Comparison of ENCODE assay signal across 23 mouse cellular contexts in genomic region chr3:45386512-45386911, GRCm38 (mm10). TPM values are rescaled to one million over a fixed set of nuclear protein-coding genes. Genes with fewer than 3 reads are reported as not detected.
DNase-seq lines count a peak whose midpoint lies in the region; ATAC-seq and TF ChIP-seq lines count a peak whose summit lies in the region.
"Had no signal": no experiment of that assay in that cellular context is flagged by ENCODE, and none has a peak within 500 bp of the region (broad histone marks: within the 10 kb centered on the region; RNA-seq: fewer than 3 reads in every experiment).

No protein-coding gene starts in this region.

- H3K4me1 ChIP-seq in hindbrain, embryonic 15.5 days (replicated peaks): peaks cover 22% of the 10 kb centered on the region
- peaks cover 9% of the 10 kb centered on the region; the same call in 1 of the 2 replicates for H3K4me1 ChIP-seq in hindbrain, embryonic 10.5 days (replicated peaks)
- no peaks in the 10 kb centered on the region for H3K4me1 ChIP-seq in MEL (ENCODE audit: control insufficient read depth in 1 of 2, insufficient read depth in 2 of 2, low read length in 2 of 2)
- no peaks in the 10 kb centered on the region for H3K4me1 ChIP-seq in hindbrain, postnatal 0 days (ENCODE audit: insufficient read depth, low read length)
- H3K4me1 ChIP-seq: heart, embryonic 12.5 days; megakaryocyte, embryonic 14.5 days had no signal

- no peak for TF ChIP-seq CTCF in MEL (IDR thresholded peaks at IDR 0.05 in 2 of 3, conservative IDR thresholded peaks at IDR 0.05 in 1 of 3; ENCODE audit: control insufficient read depth in 1 of 3, insufficient read depth in 1 of 3, low read depth in 2 of 3, low read length in 3 of 3, poor library complexity in 1 of 3, severe bottlenecking in 1 of 3)
- no peak for TF ChIP-seq CTCF in hindbrain, postnatal 0 days (IDR thresholded peaks at IDR 0.05; ENCODE audit: low read depth)

- no peak for TF ChIP-seq POLR2A in MEL (IDR thresholded peaks at IDR 0.05; ENCODE audit: control insufficient read depth in 1 of 2, insufficient read depth in 1 of 2, low read depth in 1 of 2, low read length in 2 of 2, poor library complexity in 1 of 2)

- H3K36me3 ChIP-seq in hindbrain, embryonic 15.5 days: no peaks in the 10 kb centered on the region
- no peaks in the 10 kb centered on the region for H3K36me3 ChIP-seq in hindbrain, embryonic 10.5 days
- H3K36me3 ChIP-seq in MEL (ENCODE audit: control insufficient read depth in 1 of 2, insufficient read depth in 2 of 2, low read length in 2 of 2): no peaks in the 10 kb centered on the region
- no peaks in the 10 kb centered on the region for H3K36me3 ChIP-seq in hindbrain, postnatal 0 days (ENCODE audit: insufficient read depth, low read length)
- H3K36me3 ChIP-seq: heart, embryonic 12.5 days had no signal

- 0 out of 2 replicates have a peak overlapping the region, but pooled peaks have one; percentile 4 for H3K27ac ChIP-seq in hindbrain, embryonic 15.5 days (replicated peaks)
- no peak overlapping the region for H3K27ac ChIP-seq in hindbrain, embryonic 10.5 days
- no peak overlapping the region for H3K27ac ChIP-seq in MEL (ENCODE audit: control insufficient read depth, low read depth, low read length)
- H3K27ac ChIP-seq in hindbrain, postnatal 0 days: no peak overlapping the region
- H3K27ac ChIP-seq: gastrocnemius, adult 2 months had no signal

- H3K4me3 ChIP-seq in hindbrain, embryonic 15.5 days: peak overlapping the region; percentile 17
- H3K4me3 ChIP-seq in hindbrain, embryonic 10.5 days: no peak overlapping the region
- no peak overlapping the region for H3K4me3 ChIP-seq in MEL (ENCODE audit: control insufficient read depth in 1 of 2, insufficient read depth in 1 of 2, low read depth in 2 of 2, low read length in 2 of 2)
- H3K4me3 ChIP-seq in hindbrain, postnatal 0 days (ENCODE audit: low read length): peak overlapping the region; percentile 2; the same call in 1 of the 2 replicates
- H3K4me3 ChIP-seq: gastrocnemius, adult 2 months; heart, embryonic 12.5 days; megakaryocyte, embryonic 14.5 days; myocyte had no signal

- no peak for DNase-seq in hindbrain, embryonic 10.5 days (ENCODE audit: low spot score)
- DNase-seq in 416B (ENCODE audit: low read depth): peak; percentile 92
- no peak for DNase-seq in MEL (ENCODE audit: low read depth, low spot score)
- peak; percentile 30 for DNase-seq in hindbrain, postnatal 0 days (ENCODE audit: low spot score)
- no peak for DNase-seq in spleen, postnatal 36 days (ENCODE audit: low spot score in 2 of 2)
- no peak for DNase-seq in embryo, embryonic 11 days
- no peak for DNase-seq in spleen, adult 12 weeks (ENCODE audit: low spot score)
- DNase-seq: adrenal gland, adult 8-10 months; gastrocnemius, adult 2 months; heart, postnatal 14 days; kidney, adult 2 months; kidney, postnatal 10 days; left cerebral cortex, postnatal 4 days; lung, adult 18-20 months; right cerebral cortex, adult 18-20 months; thymus, postnatal 25 days had no signal

- no peaks in the 10 kb centered on the region for H3K79me2 ChIP-seq in MEL (ENCODE audit: control insufficient read depth, insufficient read depth, low read length, poor library complexity)

- H3K9me3 ChIP-seq in hindbrain, embryonic 15.5 days: no peaks in the 10 kb centered on the region
- H3K9me3 ChIP-seq in hindbrain, embryonic 10.5 days: no peaks in the 10 kb centered on the region
- H3K9me3 ChIP-seq in MEL (replicated peaks; ENCODE audit: insufficient read depth, low read length): no peaks in the 10 kb centered on the region
- no peaks in the 10 kb centered on the region for H3K9me3 ChIP-seq in hindbrain, postnatal 0 days (ENCODE audit: low read length)
- H3K9me3 ChIP-seq: heart, embryonic 12.5 days had no signal

- peak overlapping the region; percentile 45 for H3K4me2 ChIP-seq in hindbrain, embryonic 15.5 days
- peak overlapping the region; percentile 50 for H3K4me2 ChIP-seq in hindbrain, postnatal 0 days (ENCODE audit: low read depth, low read length)
- H3K4me2 ChIP-seq: heart, embryonic 12.5 days had no signal

- WGBS in hindbrain, embryonic 15.5 days: 54% methylated on average over 2 of the region's 2 CpGs
- 72% methylated on average over 2 of the region's 2 CpGs for WGBS in hindbrain, embryonic 10.5 days
- 34% methylated on average over 2 of the region's 2 CpGs for WGBS in hindbrain, postnatal 0 days

- TF ChIP-seq EP300 in MEL (IDR thresholded peaks at IDR 0.05; ENCODE audit: low read depth in 1 of 2, low read length in 2 of 2): peak in 1 of 2 experiments; percentile 8; a peak in 1 of 4 replicates

- no peak for TF ChIP-seq RAD21 in MEL (IDR thresholded peaks at IDR 0.05; ENCODE audit: low read depth, low read length)

- no peaks in the 10 kb centered on the region for H3K27me3 ChIP-seq in hindbrain, embryonic 15.5 days
- H3K27me3 ChIP-seq in hindbrain, embryonic 10.5 days (ENCODE audit: insufficient read depth, poor library complexity, severe bottlenecking): peaks cover 14% of the 10 kb centered on the region
- H3K27me3 ChIP-seq in MEL (ENCODE audit: control insufficient read depth in 1 of 2, insufficient read depth in 2 of 2, low read length in 2 of 2): no peaks in the 10 kb centered on the region
- H3K27me3 ChIP-seq in hindbrain, postnatal 0 days (ENCODE audit: insufficient read depth, low read length): no peaks in the 10 kb centered on the region

- H3K9ac ChIP-seq in hindbrain, embryonic 15.5 days: no peak overlapping the region
- no peak overlapping the region for H3K9ac ChIP-seq in MEL (ENCODE audit: control insufficient read depth, low read depth, low read length, poor library complexity, severe bottlenecking)
- H3K9ac ChIP-seq in hindbrain, postnatal 0 days (replicated peaks; ENCODE audit: low read length): no peak overlapping the region
- H3K9ac ChIP-seq: heart, embryonic 12.5 days had no signal

- no peak for ATAC-seq in hindbrain, embryonic 15.5 days (ENCODE audit: low FRiP score, low read depth)
- no peak for ATAC-seq in hindbrain, postnatal 0 days
- ATAC-seq: inflammation-experienced regulatory T-cells, adult 6 months; Patski had no signal

TF ChIP-seq in MEL, 35 proteins besides CTCF, POLR2A, EP300 and RAD21:
- TF ChIP-seq ELF1 (IDR thresholded peaks at IDR 0.05; ENCODE audit: low read depth, low read length) (no peak), RCOR1 (IDR thresholded peaks at IDR 0.05; ENCODE audit: low read depth, low read length) (no peak), USF1 (IDR thresholded peaks at IDR 0.05; ENCODE audit: low read depth, low read length) (peak; percentile 60; the same call in 1 of the 2 replicates), TCF12 (IDR thresholded peaks at IDR 0.05; ENCODE audit: low read depth, low read length) (peak; percentile 59), ZNF384 (IDR thresholded peaks at IDR 0.05; ENCODE audit: low read depth, low read length) (0 out of 2 replicates have a peak, but pooled peaks have one; percentile 31)

RNA-seq across cellular contexts. Expression of gene Pcdh10, which starts 8.3 kb away (rescaled TPM):
- 20.2 and 20.8 TPM in 2 replicates for polyA plus RNA-seq in hindbrain, embryonic 15.5 days (2015; fragmentation: Nextera tagmentation; extraction: Ambion mirVana)
- 1.2 and 1.8 TPM in 2 replicates for polyA plus RNA-seq in hindbrain, embryonic 10.5 days (2016; fragmentation: Nextera tagmentation; extraction: Ambion mirVana)
- total RNA-seq in MEL (2012; rRNA removed): not detected in 2 replicates
- polyA plus RNA-seq in MEL (2012; ENCODE audit: insufficient read depth in 1 of 2, insufficient read length in 2 of 2, low read depth in 1 of 2, low replicate concordance in 2 of 2, missing spikeins in 1 of 2): not detected
- 134 and 136 TPM in 2 replicates for total RNA-seq in hindbrain, postnatal 0 days (2014; rRNA removed)
- polyA plus RNA-seq in hindbrain, postnatal 0 days (2015; fragmentation: Nextera tagmentation; extraction: Ambion mirVana): 19.6 and 21.4 TPM in 2 replicates
- total RNA-seq: liver, adult 2 months had no signal
- polyA plus RNA-seq: liver, adult 2 months; myocyte had no signal

Comparison
In these comparisons a context has a peak if more than half of its experiments do, and no peak if none do; other contexts are left out.
1. H3K4me3 ChIP-seq: peak in hindbrain, embryonic 15.5 days (single experiment) and hindbrain, postnatal 0 days (single experiment); none in hindbrain, embryonic 10.5 days (single experiment) and MEL (0 of 2).
2. DNase-seq: peak in 416B (single experiment) and hindbrain, postnatal 0 days (single experiment); none in hindbrain, embryonic 10.5 days (single experiment), MEL (single experiment), spleen, postnatal 36 days (0 of 2), embryo, embryonic 11 days (single experiment) and spleen, adult 12 weeks (single experiment).